Mouse (Mus musculus) hindbrain, embryonic 15.5 days (tissue): ENCODE measurements around the gene Vamp4. TPM values are rescaled to one million over a fixed set of nuclear protein-coding genes. Genes with fewer than 3 reads are reported as not detected.

Source experiments
- ATAC-seq: fragments of 200-750 bp; cut with Nextera tagmentation; 2 replicates; pipeline ENCODE4 v1.8.0; 2017; ENCODE audit warnings: low read depth, moderate number of reproducible peaks, moderate TSS enrichment; ENCODE audit not compliant: low FRiP score
- H3K27ac ChIP-seq: fragments of 300-500 bp; sonication (generic); replicated peaks from 2 replicates; pipeline ENCODE4 v1.5.1; 2015; ENCODE audit warnings: mild to moderate bottlenecking, inconsistent platforms
- H3K27me3 ChIP-seq: fragments of 300-500 bp; sonication (generic); 2 replicates; pipeline ENCODE4 v1.6.1; 2015; ENCODE audit warnings: control low read depth, inconsistent platforms
- H3K36me3 ChIP-seq: fragments of 300-500 bp; sonication (generic); 2 replicates; pipeline ENCODE4 v1.6.1; 2015; ENCODE audit warnings: control low read depth, inconsistent platforms
- H3K4me1 ChIP-seq: fragments of 300-500 bp; sonication (generic); replicated peaks from 2 replicates; pipeline ENCODE4 v1.6.1; 2015; ENCODE audit warnings: control low read depth, inconsistent platforms
- H3K4me2 ChIP-seq: fragments of 300-500 bp; sonication (generic); 2 replicates; pipeline ENCODE4 v1.6.1; 2015; ENCODE audit warnings: moderate library complexity, mild to moderate bottlenecking, inconsistent platforms
- H3K4me3 ChIP-seq: fragments of 300-500 bp; sonication (generic); 2 replicates; pipeline ENCODE4 v1.5.1; 2015; ENCODE audit warnings: mild to moderate bottlenecking, inconsistent platforms
- H3K9ac ChIP-seq: fragments of 300-500 bp; sonication (generic); 2 replicates; pipeline ENCODE4 v1.6.1; 2015; ENCODE audit warnings: inconsistent platforms
- H3K9me3 ChIP-seq: fragments of 300-500 bp; sonication (generic); 2 replicates; pipeline ENCODE4 v1.6.1; 2016; ENCODE audit warnings: control low read depth, inconsistent platforms
- WGBS: fragments of 180-500 bp; shearing (Covaris S2); methylation state at CpG from one replicate; pipeline ENCODE4 v1.1.7; 2015; 5-methylcytosine and 5-hydroxymethylcytosine counted together
- polyA plus RNA-seq: library from polyadenylated mRNA; unstranded; fragments of >200 nt; fragmentation: Nextera tagmentation; extraction: Ambion mirVana; gene quantifications from 2 replicates; pipeline ENCODE4 v1.2.1, GENCODE M21; 2015

Gene Vamp4
- polyA plus RNA-seq, 1 experiment from 2014 or later = 78.1 TPM

GRCm38 (mm10) chr1:162552956-162553355 lies 17.4 kb upstream of the Vamp4 start:
- WGBS = 89% methylated on average over 9 of the region's 9 CpGs
- no peak overlapping the region for H3K4me3 ChIP-seq

GRCm38 (mm10) chr1:162554193-162554592 lies 16.1 kb upstream of the Vamp4 start:
- WGBS = 90% methylated on average over 3 of the region's 3 CpGs
- Histone ChIP-seq H3K4me2 (no peak overlapping the region), H3K4me3 (no peak overlapping the region), H3K27me3 (no peaks in the 10 kb centered on the region), H3K9me3 (no peaks in the 10 kb centered on the region), H3K27ac (no peak overlapping the region), H3K9ac (no peak overlapping the region), H3K4me1 (peaks cover 1% of the 10 kb centered on the region), H3K36me3 (no peaks in the 10 kb centered on the region)
- ATAC-seq = no peak

More at GRCm38 (mm10) chr1:162552956-162553355, 17.4 kb upstream of the Vamp4 start:
- no peak overlapping the region for H3K4me2 ChIP-seq
- no peaks in the 10 kb centered on the region for H3K9me3 ChIP-seq
- ATAC-seq = no peak
- H3K9ac ChIP-seq = no peak overlapping the region
- no peaks in the 10 kb centered on the region for H3K27me3 ChIP-seq
- H3K36me3 ChIP-seq = no peaks in the 10 kb centered on the region
- H3K4me1 ChIP-seq = peaks cover 7% of the 10 kb centered on the region
- no peak overlapping the region for H3K27ac ChIP-seq

- H3K9me3 ChIP-seq = no peaks in the 10 kb centered on the region
- ATAC-seq = no peak
- WGBS = 86% methylated on average over 1 of the region's 1 CpGs
Observed at GRCm38 (mm10) chr1:162563236-162563635, 7.1 kb upstream of the Vamp4 start.

GRCm38 (mm10) chr1:162564992-162565391 lies 5.3 kb upstream of the Vamp4 start:
- no peak overlapping the region for H3K4me3 ChIP-seq
- 41% methylated on average over 3 of the region's 3 CpGs for WGBS

More at GRCm38 (mm10) chr1:162563236-162563635, 7.1 kb upstream of the Vamp4 start:
- H3K36me3 ChIP-seq = no peaks in the 10 kb centered on the region
- H3K27ac ChIP-seq = no peak overlapping the region
- no peak overlapping the region for H3K4me3 ChIP-seq
- H3K27me3 ChIP-seq = no peaks in the 10 kb centered on the region
- no peaks in the 10 kb centered on the region for H3K4me1 ChIP-seq
- H3K4me2 ChIP-seq = no peak overlapping the region
- H3K9ac ChIP-seq = no peak overlapping the region

GRCm38 (mm10) chr1:162567351-162567750 lies 3.0 kb upstream of the Vamp4 start:
- Histone ChIP-seq H3K9ac (no peak overlapping the region), H3K4me3 (no peak overlapping the region), H3K4me1 (peaks cover 13% of the 10 kb centered on the region), H3K36me3 (no peaks in the 10 kb centered on the region), H3K27me3 (no peaks in the 10 kb centered on the region), H3K27ac (no peak overlapping the region), H3K9me3 (no peaks in the 10 kb centered on the region), H3K4me2 (no peak overlapping the region)
- ATAC-seq = no peak
- WGBS = 45% methylated on average over 3 of the region's 3 CpGs

More at GRCm38 (mm10) chr1:162564992-162565391, 5.3 kb upstream of the Vamp4 start:
- ATAC-seq = no peak
- H3K27me3 ChIP-seq = no peaks in the 10 kb centered on the region
- no peaks in the 10 kb centered on the region for H3K9me3 ChIP-seq
- H3K9ac ChIP-seq = no peak overlapping the region
- no peak overlapping the region for H3K27ac ChIP-seq
- no peak overlapping the region for H3K4me2 ChIP-seq
- peaks cover 5% of the 10 kb centered on the region; the same call in 1 of the 2 replicates for H3K4me1 ChIP-seq
- H3K36me3 ChIP-seq = no peaks in the 10 kb centered on the region

GRCm38 (mm10) chr1:162570931-162571601 lies 751 bp downstream of the Vamp4 start:
- Histone ChIP-seq H3K27ac (peak overlapping the region; percentile 92), H3K4me1 (peaks cover 17% of the 10 kb centered on the region), H3K9ac (peak overlapping the region; percentile 87), H3K4me2 (peak overlapping the region; percentile 65), H3K4me3 (peak overlapping the region; percentile 60), H3K36me3 (peaks cover 16% of the 10 kb centered on the region), H3K9me3 (no peaks in the 10 kb centered on the region), H3K27me3 (no peaks in the 10 kb centered on the region)
- peak; percentile 23 for ATAC-seq
- under 1% methylated on average over 46 of the region's 46 CpGs for WGBS

GRCm38 (mm10) chr1:162575098-162575497 lies 4.8 kb downstream of the Vamp4 start:
- no peak overlapping the region for H3K27ac ChIP-seq
- H3K4me1 ChIP-seq = peaks cover 12% of the 10 kb centered on the region
- H3K4me2 ChIP-seq = no peak overlapping the region
- no peak for ATAC-seq
- no peak overlapping the region for H3K9ac ChIP-seq
- 97% methylated on average over 3 of the region's 3 CpGs for WGBS
- no peak overlapping the region for H3K4me3 ChIP-seq
- peaks cover 37% of the 10 kb centered on the region for H3K36me3 ChIP-seq
- no peaks in the 10 kb centered on the region for H3K27me3 ChIP-seq
- H3K9me3 ChIP-seq = no peaks in the 10 kb centered on the region

GRCm38 (mm10) chr1:162582884-162583283 lies 12.6 kb downstream of the Vamp4 start:
- H3K27me3 ChIP-seq = no peaks in the 10 kb centered on the region
- H3K4me2 ChIP-seq = no peak overlapping the region
- H3K4me1 ChIP-seq = no peaks in the 10 kb centered on the region
- no peak overlapping the region for H3K9ac ChIP-seq
- WGBS = 84% methylated on average over 2 of the region's 2 CpGs
- H3K27ac ChIP-seq = no peak overlapping the region
- H3K4me3 ChIP-seq = no peak overlapping the region
- no peak for ATAC-seq
- no peaks in the 10 kb centered on the region for H3K9me3 ChIP-seq
- peaks cover 37% of the 10 kb centered on the region for H3K36me3 ChIP-seq

GRCm38 (mm10) chr1:162586282-162586681 lies 16.0 kb downstream of the Vamp4 start:
- Histone ChIP-seq H3K4me1 (peaks cover 3% of the 10 kb centered on the region; the same call in 1 of the 2 replicates), H3K4me3 (no peak overlapping the region), H3K9me3 (no peaks in the 10 kb centered on the region), H3K4me2 (no peak overlapping the region), H3K36me3 (peaks cover 25% of the 10 kb centered on the region), H3K9ac (no peak overlapping the region), H3K27ac (no peak overlapping the region), H3K27me3 (no peaks in the 10 kb centered on the region)
- 88% methylated on average over 4 of the region's 4 CpGs for WGBS
- no peak for ATAC-seq

GRCm38 (mm10) chr1:162588606-162589005 lies 18.3 kb downstream of the Vamp4 start:
- Histone ChIP-seq H3K36me3 (peaks cover 26% of the 10 kb centered on the region), H3K4me2 (no peak overlapping the region), H3K9ac (no peak overlapping the region), H3K27me3 (no peaks in the 10 kb centered on the region), H3K9me3 (no peaks in the 10 kb centered on the region), H3K4me1 (peaks cover 3% of the 10 kb centered on the region; the same call in 1 of the 2 replicates), H3K4me3 (no peak overlapping the region), H3K27ac (no peak overlapping the region)
- WGBS = 58% methylated on average over 3 of the region's 3 CpGs
- no peak for ATAC-seq

- H3K27me3 ChIP-seq = no peaks in the 10 kb centered on the region
- 0 out of 2 replicates have a peak overlapping the region, but pooled peaks have one; percentile 13 for H3K4me2 ChIP-seq
- peak; percentile 65; the same call in 1 of the 2 replicates for ATAC-seq
- H3K27ac ChIP-seq = no peak overlapping the region
- WGBS = 4% methylated on average over 9 of the region's 9 CpGs
- peaks cover 3% of the 10 kb centered on the region; the same call in 1 of the 2 replicates for H3K4me1 ChIP-seq
- H3K36me3 ChIP-seq = peaks cover 18% of the 10 kb centered on the region
- no peak overlapping the region for H3K4me3 ChIP-seq
- H3K9me3 ChIP-seq = no peaks in the 10 kb centered on the region
- H3K9ac ChIP-seq = no peak overlapping the region
Observed at GRCm38 (mm10) chr1:162589443-162589842, 19.1 kb downstream of the Vamp4 start.

GRCm38 (mm10) chr1:162590415-162590997 lies 20.2 kb downstream of the Vamp4 start:
- no peaks in the 10 kb centered on the region for H3K9me3 ChIP-seq

More at GRCm38 (mm10) chr1:162590415-162590997, 20.2 kb downstream of the Vamp4 start:
- H3K4me3 ChIP-seq = no peak overlapping the region
- no peak for ATAC-seq
- H3K4me1 ChIP-seq = peaks cover 3% of the 10 kb centered on the region; the same call in 1 of the 2 replicates
- peaks cover 18% of the 10 kb centered on the region for H3K36me3 ChIP-seq
- no peak overlapping the region for H3K27ac ChIP-seq
- no peaks in the 10 kb centered on the region for H3K27me3 ChIP-seq
- WGBS = 52% methylated on average over 8 of the region's 8 CpGs
- H3K9ac ChIP-seq = no peak overlapping the region
- no peak overlapping the region for H3K4me2 ChIP-seq
